ENCODE assay signal across 8 mouse cellular contexts in the genomic region with DNA sequence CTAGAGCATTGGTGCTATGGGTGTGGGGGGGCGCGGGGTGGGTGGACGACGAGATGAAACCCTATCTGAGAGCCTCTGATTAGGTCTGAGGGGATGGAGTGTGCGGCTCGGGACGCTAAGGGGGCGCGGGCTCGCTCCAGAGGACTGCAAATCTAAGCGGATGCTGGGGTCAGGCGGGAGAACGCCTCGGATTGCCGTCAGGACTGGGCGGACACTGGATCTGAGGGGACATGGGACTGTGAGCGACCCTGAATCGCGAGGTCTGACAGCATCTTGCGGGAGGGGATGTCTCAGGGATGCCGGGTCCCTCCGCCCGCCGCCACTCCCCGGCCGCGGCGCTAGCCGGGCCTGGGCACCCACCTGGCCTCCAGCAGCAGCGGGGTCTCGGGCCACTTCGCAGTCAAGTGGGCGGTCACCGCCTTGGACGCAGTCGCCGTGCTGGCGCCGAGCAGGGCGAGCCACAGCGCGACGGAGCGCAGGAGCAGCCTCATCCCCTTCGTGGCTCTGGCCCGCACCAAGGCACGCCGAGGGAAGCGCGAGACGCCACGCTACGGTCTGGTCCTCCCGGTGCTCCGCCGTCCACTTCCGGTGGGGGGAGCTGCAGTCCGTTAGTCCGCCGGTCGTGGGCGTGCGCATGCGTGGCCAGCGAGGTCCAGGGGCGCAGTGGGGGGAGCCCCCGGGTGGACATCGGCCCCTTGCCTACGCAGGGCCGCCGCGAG. TPM values are rescaled to one million over a fixed set of nuclear protein-coding genes. Genes with fewer than 3 reads are reported as not detected.
A peak's percentile ranks its signal among the peaks of the same experiment; 100 is the strongest.
DNase-seq lines count a peak whose midpoint lies in the region; ATAC-seq and TF ChIP-seq lines count a peak whose summit lies in the region.

A gene (minus strand): TSS at position 580 of the 719 bp plus-strand sequence.

- H3K27ac ChIP-seq in cerebellum, adult 2 months (ENCODE audit: insufficient read depth, low read length) = peak within 1 kb of the TSS; percentile 91
- H3K27ac ChIP-seq in forebrain, postnatal 0 days (ENCODE audit: low read depth, low read length) = peak within 1 kb of the TSS; percentile 42
- H3K27ac ChIP-seq in liver, embryonic 15.5 days (replicated peaks) = no peak within 1 kb of the TSS
- H3K27ac ChIP-seq in neural tube, embryonic 13.5 days (replicated peaks) = peak within 1 kb of the TSS; percentile 92

- peak; percentile 95 for ATAC-seq in forebrain, postnatal 0 days
- peak; percentile 54; the same call in 1 of the 2 replicates for ATAC-seq in liver, embryonic 15.5 days (ENCODE audit: insufficient read depth)
- peak; percentile 98 for ATAC-seq in neural tube, embryonic 13.5 days (ENCODE audit: low read depth)

- peak within 1 kb of the TSS; percentile 89 for H3K9ac ChIP-seq in forebrain, postnatal 0 days
- H3K9ac ChIP-seq in liver, embryonic 15.5 days = peak within 1 kb of the TSS; percentile 35
- peak within 1 kb of the TSS; percentile 94 for H3K9ac ChIP-seq in neural tube, embryonic 13.5 days

- H3K9me3 ChIP-seq in forebrain, postnatal 0 days (ENCODE audit: low read length) = no peaks in the 10 kb centered on the region
- no peaks in the 10 kb centered on the region for H3K9me3 ChIP-seq in liver, embryonic 15.5 days (replicated peaks)
- no peaks in the 10 kb centered on the region for H3K9me3 ChIP-seq in neural tube, embryonic 13.5 days

- peak; percentile 82 for TF ChIP-seq CTCF in cerebellum, adult 2 months (IDR thresholded peaks at IDR 0.05; ENCODE audit: borderline replicate concordance, insufficient read depth, low read depth, low read length)
- TF ChIP-seq CTCF in forebrain, postnatal 0 days (IDR thresholded peaks at IDR 0.05; ENCODE audit: low read depth) = peak; percentile 86

- H3K4me1 ChIP-seq in cerebellum, adult 2 months (ENCODE audit: control insufficient read depth, insufficient read depth, low read length) = peaks cover 3% of the 10 kb centered on the region; the same call in 1 of the 2 replicates
- no peaks in the 10 kb centered on the region for H3K4me1 ChIP-seq in forebrain, postnatal 0 days (ENCODE audit: insufficient read depth)
- H3K4me1 ChIP-seq in liver, embryonic 15.5 days (replicated peaks) = no peaks in the 10 kb centered on the region; the same call in 1 of the 2 replicates
- H3K4me1 ChIP-seq in neural tube, embryonic 13.5 days (replicated peaks) = peaks cover 19% of the 10 kb centered on the region

- peak within 1 kb of the TSS; percentile 89 for H3K4me2 ChIP-seq in forebrain, postnatal 0 days (ENCODE audit: low read depth)
- H3K4me2 ChIP-seq in liver, embryonic 15.5 days = peak within 1 kb of the TSS; percentile 67
- H3K4me2 ChIP-seq in neural tube, embryonic 13.5 days = peak within 1 kb of the TSS; percentile 79

- under 1% methylated on average over 72 of the region's 72 CpGs for WGBS in cerebellum, adult 2 months
- 0% methylated on average over 72 of the region's 72 CpGs for WGBS in forebrain, postnatal 0 days
- WGBS in liver, embryonic 15.5 days (ENCODE audit: insufficient replicate concordance) = under 1% methylated on average over 71 of the region's 72 CpGs
- WGBS in neural tube, embryonic 13.5 days = under 1% methylated on average over 71 of the region's 72 CpGs

- intact Hi-C loops in heart, postnatal 14 days (cut with DNase I) = no loop called here

- TF ChIP-seq POLR2A in cerebellum, adult 2 months (IDR thresholded peaks at IDR 0.05; ENCODE audit: borderline replicate concordance, insufficient read depth, low read length) = peak; percentile 73

- DNase-seq in Muller cell, postnatal 12 days (ENCODE audit: inconsistent ontology term) = peak; percentile 92
- DNase-seq in cerebellum, adult 2 months = peak; percentile 91 to 97
- DNase-seq in forebrain, postnatal 0 days = peak; percentile 92
- peak; percentile 82 to 83 for DNase-seq in heart, postnatal 14 days
- DNase-seq in layer of hippocampus, adult 18-20 months (ENCODE audit: low spot score in 2 of 2) = peak; percentile 67 to 79
- peak; percentile 65 for DNase-seq in urinary bladder, adult 2 months (ENCODE audit: low spot score)

- no peaks in the 10 kb centered on the region for H3K36me3 ChIP-seq in forebrain, postnatal 0 days (ENCODE audit: insufficient read depth)
- H3K36me3 ChIP-seq in liver, embryonic 15.5 days (replicated peaks) = no peaks in the 10 kb centered on the region
- H3K36me3 ChIP-seq in neural tube, embryonic 13.5 days = peaks cover 5% of the 10 kb centered on the region; the same call in 1 of the 2 replicates

- H3K27me3 ChIP-seq in cerebellum, adult 2 months (ENCODE audit: control insufficient read depth, insufficient read depth, low read length) = no peaks in the 10 kb centered on the region
- H3K27me3 ChIP-seq in forebrain, postnatal 0 days (ENCODE audit: insufficient read depth, low read length) = no peaks in the 10 kb centered on the region
- peaks cover 25% of the 10 kb centered on the region for H3K27me3 ChIP-seq in liver, embryonic 15.5 days
- H3K27me3 ChIP-seq in neural tube, embryonic 13.5 days = no peaks in the 10 kb centered on the region

- peak within 1 kb of the TSS; percentile 62 for H3K4me3 ChIP-seq in cerebellum, adult 2 months (replicated peaks; ENCODE audit: insufficient read depth, low read depth, low read length)
- peak within 1 kb of the TSS; percentile 64 for H3K4me3 ChIP-seq in forebrain, postnatal 0 days (ENCODE audit: low read depth, low read length)
- peak within 1 kb of the TSS; percentile 58 for H3K4me3 ChIP-seq in liver, embryonic 15.5 days (replicated peaks)
- peak within 1 kb of the TSS; percentile 83 for H3K4me3 ChIP-seq in neural tube, embryonic 13.5 days

RNA-seq across cellular contexts. Expression of the gene that starts here (rescaled TPM):
- polyA plus RNA-seq in cerebellum, adult 2 months (2012; rRNA removed) = 32.6 and 36.2 TPM in 2 replicates
- 20.3 and 22.0 TPM in 2 replicates for total RNA-seq in forebrain, postnatal 0 days (2014; rRNA removed)
- 3.1 and 6.9 TPM in 2 replicates for polyA plus RNA-seq in forebrain, postnatal 0 days (2015; fragmentation: Nextera tagmentation; extraction: Ambion mirVana)
- total RNA-seq in heart, postnatal 14 days (2021) = 1 to 10 TPM; 5.3 to 7.3 TPM
- 10 to 100 TPM; 24.3 to 25.7 TPM for total RNA-seq in layer of hippocampus, adult 18-20 months (2021)
- polyA plus RNA-seq in liver, embryonic 15.5 days (2015; fragmentation: Nextera tagmentation; extraction: Ambion mirVana) = 1.0 and 1.7 TPM in 2 replicates
- polyA plus RNA-seq in neural tube, embryonic 13.5 days (2015; fragmentation: Nextera tagmentation; extraction: Ambion mirVana) = 15.2 and 16.3 TPM in 2 replicates
- 10.7 and 12.9 TPM in 2 replicates for polyA plus RNA-seq in urinary bladder, adult 2 months (2012; rRNA removed)

Comparison
In these comparisons a context has a peak if more than half of its experiments do, and no peak if none do; other contexts are left out.
1. H3K9ac ChIP-seq: peak in every context shown above with its lines; median percentile 94 in neural tube, embryonic 13.5 days; 89 in forebrain, postnatal 0 days; 35 in liver, embryonic 15.5 days.